Mouse (Mus musculus): ENCODE measurements at regions not wholly inside any gene's neighbourhood (a gene's known extent, or its start where the extent isn't known, plus 50 kb on each side); places are given as distances from the start of the nearest gene placed in this dataset.

DNA sequence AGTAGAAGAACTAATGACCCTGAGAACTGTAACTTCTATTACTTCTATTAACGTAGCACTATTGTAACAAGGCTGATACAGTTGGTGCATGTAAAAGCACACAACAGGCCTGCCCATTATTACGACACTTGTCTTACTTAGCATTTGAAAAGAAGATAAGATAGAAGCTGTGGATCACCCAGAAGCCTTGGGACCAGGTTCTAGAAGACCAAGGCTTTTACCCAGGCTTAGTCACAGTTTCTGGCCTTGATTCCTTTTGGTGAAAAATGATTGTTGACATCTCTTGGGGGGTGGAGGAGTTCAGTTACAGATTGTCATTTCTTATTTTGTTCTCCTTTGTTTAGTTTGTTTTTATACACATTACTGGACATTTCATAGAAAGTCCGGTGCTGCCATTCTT, 52.7 kb upstream of the Hmgn3 start:
- Histone ChIP-seq H3K36me3 (ENCODE audit: control insufficient read depth, insufficient read depth, low read length) (no peaks in the 10 kb centered on the region), H3K27ac (ENCODE audit: low read length) (no peak overlapping the region), H3K9ac (ENCODE audit: low read depth, low read length) (no peak overlapping the region), H3K4me3 (ENCODE audit: low read length) (no peak overlapping the region), H3K4me2 (ENCODE audit: low read depth, low read length) (no peak overlapping the region), H3K4me1 (ENCODE audit: control insufficient read depth, insufficient read depth, low read length) (no peaks in the 10 kb centered on the region), H3K27me3 (replicated peaks; ENCODE audit: control insufficient read depth, insufficient read depth, low read length) (no peaks in the 10 kb centered on the region), H3K9me3 (ENCODE audit: control insufficient read depth, low read length) (no peaks in the 10 kb centered on the region)
- ATAC-seq: no peak
- 75% methylated on average over 3 of the region's 3 CpGs for WGBS

DNA sequence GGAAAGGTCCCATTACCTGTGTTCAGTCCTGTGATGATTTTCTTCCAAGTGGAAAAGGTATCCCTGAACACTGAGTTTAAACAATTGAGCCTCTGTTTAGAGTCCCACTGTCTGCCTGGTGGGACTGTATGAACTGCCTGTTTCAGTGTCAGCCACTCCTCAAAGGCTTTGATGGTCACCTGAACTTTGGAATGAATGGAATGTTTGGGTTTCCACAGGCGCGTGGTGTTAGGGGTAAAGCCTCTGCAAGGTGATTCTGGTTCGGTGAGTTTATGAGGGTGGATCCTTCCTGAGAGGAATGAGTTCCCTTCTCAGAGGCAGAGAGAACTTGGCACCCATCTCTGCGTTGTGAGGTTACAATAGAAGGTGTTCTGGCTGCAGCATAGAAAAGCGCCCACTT, 50.5 kb upstream of the Hmgn3 start:
- ATAC-seq: peak; percentile 50; the same call in 1 of the 2 replicates
- H3K9me3 ChIP-seq (ENCODE audit: control insufficient read depth, low read length): no peaks in the 10 kb centered on the region
- H3K27me3 ChIP-seq (replicated peaks; ENCODE audit: control insufficient read depth, insufficient read depth, low read length): no peaks in the 10 kb centered on the region
- no peak overlapping the region for H3K4me2 ChIP-seq (ENCODE audit: low read depth, low read length)
- H3K4me1 ChIP-seq (ENCODE audit: control insufficient read depth, insufficient read depth, low read length): no peaks in the 10 kb centered on the region
- H3K4me3 ChIP-seq (ENCODE audit: low read length): no peak overlapping the region
- no peak overlapping the region for H3K27ac ChIP-seq (ENCODE audit: low read length)
- 44% methylated on average over 5 of the region's 5 CpGs for WGBS
- H3K36me3 ChIP-seq (ENCODE audit: control insufficient read depth, insufficient read depth, low read length): no peaks in the 10 kb centered on the region
- no peak overlapping the region for H3K9ac ChIP-seq (ENCODE audit: low read depth, low read length)
